Mouse (Mus musculus) limb, embryonic 15.5 days (tissue): ENCODE data around the gene Ugt1a10. TPM values are rescaled to one million over a fixed set of nuclear protein-coding genes. Genes with fewer than 3 reads are reported as not detected.

Experiments used
- ATAC-seq: fragments of 200-750 bp; cut with Nextera tagmentation; 2 replicates; pipeline ENCODE4 v1.8.0; 2017; ENCODE audit warnings: low read depth, moderate TSS enrichment; ENCODE audit not compliant: insufficient number of reproducible peaks, low FRiP score, low TSS enrichment
- H3K27ac ChIP-seq: fragments of 300-500 bp; sonication (generic); 2 replicates; pipeline ENCODE4 v1.5.1; 2015; ENCODE audit warnings: moderate library complexity, mild to moderate bottlenecking, inconsistent platforms
- H3K27me3 ChIP-seq: fragments of 300-500 bp; sonication (generic); 2 replicates; pipeline ENCODE4 v1.6.1; 2015; ENCODE audit warnings: inconsistent platforms
- H3K36me3 ChIP-seq: fragments of 300-500 bp; sonication (generic); 2 replicates; pipeline ENCODE4 v1.6.1; 2015; ENCODE audit warnings: inconsistent platforms
- H3K4me1 ChIP-seq: fragments of 300-500 bp; sonication (generic); 2 replicates; pipeline ENCODE4 v1.6.1; 2015; ENCODE audit warnings: inconsistent platforms
- H3K4me2 ChIP-seq: fragments of 300-500 bp; sonication (generic); 2 replicates; pipeline ENCODE4 v1.6.1; 2015; ENCODE audit warnings: mild to moderate bottlenecking, inconsistent platforms
- H3K4me3 ChIP-seq: fragments of 300-500 bp; sonication (generic); 2 replicates; pipeline ENCODE4 v1.5.1; 2015; ENCODE audit warnings: mild to moderate bottlenecking, inconsistent platforms
- H3K9ac ChIP-seq: fragments of 300-500 bp; sonication (generic); 2 replicates; pipeline ENCODE4 v1.6.1; 2015; ENCODE audit warnings: inconsistent platforms
- H3K9me3 ChIP-seq: fragments of 300-500 bp; sonication (generic); 2 replicates; pipeline ENCODE4 v1.6.1; 2016; ENCODE audit warnings: inconsistent platforms
- WGBS: fragments of 180-500 bp; shearing (Covaris S2); methylation state at CpG from one replicate; pipeline ENCODE4 v1.1.7; 2015; 5-methylcytosine and 5-hydroxymethylcytosine counted together
- polyA plus RNA-seq: library from polyadenylated mRNA; unstranded; fragments of >200 nt; fragmentation: Nextera tagmentation; extraction: Ambion mirVana; gene quantifications from 2 replicates; pipeline ENCODE4 v1.2.1, GENCODE M21; 2015

Ugt1a10 gene
- polyA plus RNA-seq, 1 experiment from 2014 or later: not detected

DNA sequence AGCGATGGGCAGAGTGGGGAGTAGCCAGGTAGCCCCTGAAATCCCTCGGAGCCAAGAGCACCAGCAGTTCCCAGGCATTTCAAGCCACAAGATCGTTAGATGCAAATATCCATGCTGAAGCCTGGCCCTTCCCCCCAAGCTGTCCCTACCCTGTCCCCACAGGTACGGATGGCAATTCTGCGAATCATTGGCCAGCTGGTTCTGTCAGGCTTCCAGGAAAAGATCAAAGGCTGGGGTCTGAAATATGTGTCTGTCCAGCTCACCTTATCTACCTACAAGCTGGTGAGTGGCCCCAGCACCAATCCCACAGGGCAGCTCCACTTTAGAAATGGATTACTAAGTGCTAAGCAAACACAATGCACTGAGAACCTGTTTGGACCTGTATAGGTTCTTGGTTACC, 182.1 kb downstream of the Ugt1a10 start:
- H3K27me3 ChIP-seq: no peaks in the 10 kb centered on the region
- no peak for ATAC-seq
- H3K4me3 ChIP-seq: no peak overlapping the region
- peaks cover 60% of the 10 kb centered on the region for H3K9me3 ChIP-seq
- H3K4me2 ChIP-seq: no peak overlapping the region
- H3K27ac ChIP-seq: no peak overlapping the region
- WGBS: 74% methylated on average over 5 of the region's 5 CpGs
- H3K4me1 ChIP-seq: no peaks in the 10 kb centered on the region
- H3K9ac ChIP-seq: no peak overlapping the region
- no peaks in the 10 kb centered on the region for H3K36me3 ChIP-seq

DNA sequence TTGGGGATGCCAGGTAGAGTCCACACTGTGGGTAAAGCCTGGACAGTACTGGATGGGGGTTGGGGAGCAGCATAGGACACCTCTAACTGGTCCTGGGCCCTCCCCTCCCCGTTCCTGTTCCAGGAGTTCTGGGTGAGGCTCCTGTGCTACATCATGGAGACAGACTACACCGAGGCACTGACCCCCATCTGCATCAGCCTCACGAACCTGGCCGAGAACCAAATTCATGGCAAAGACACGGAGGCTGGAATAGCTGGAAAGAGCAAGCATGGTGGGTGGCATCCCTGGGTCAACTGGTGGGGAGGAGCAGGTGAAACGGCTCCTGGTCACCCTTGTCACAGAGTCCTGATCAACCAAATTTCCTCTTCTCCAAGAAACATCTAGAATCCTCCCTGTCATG, 183.6 kb downstream of the Ugt1a10 start:
- no peak overlapping the region for H3K4me3 ChIP-seq
- H3K4me1 ChIP-seq: no peaks in the 10 kb centered on the region
- no peaks in the 10 kb centered on the region for H3K36me3 ChIP-seq
- ATAC-seq: no peak
- WGBS: 77% methylated on average over 6 of the region's 6 CpGs
- H3K27ac ChIP-seq: no peak overlapping the region
- no peak overlapping the region for H3K4me2 ChIP-seq
- peaks cover 59% of the 10 kb centered on the region for H3K9me3 ChIP-seq
- no peaks in the 10 kb centered on the region for H3K27me3 ChIP-seq
- no peak overlapping the region for H3K9ac ChIP-seq

- 73% methylated on average over 5 of the region's 5 CpGs for WGBS
Observed at GRCm38 (mm10) chr1:88240072-88240471, 184.9 kb downstream of the Ugt1a10 start.

GRCm38 (mm10) chr1:88240579-88240978, 185.4 kb downstream of the Ugt1a10 start:
- 71% methylated on average over 4 of the region's 4 CpGs for WGBS
- peaks cover 57% of the 10 kb centered on the region for H3K9me3 ChIP-seq
- no peak for ATAC-seq
- no peaks in the 10 kb centered on the region for H3K36me3 ChIP-seq
- H3K4me2 ChIP-seq: no peak overlapping the region
- H3K4me3 ChIP-seq: no peak overlapping the region
- no peak overlapping the region for H3K9ac ChIP-seq
- H3K27ac ChIP-seq: no peak overlapping the region
- H3K4me1 ChIP-seq: no peaks in the 10 kb centered on the region
- no peaks in the 10 kb centered on the region for H3K27me3 ChIP-seq

More at GRCm38 (mm10) chr1:88240072-88240471, 184.9 kb downstream of the Ugt1a10 start:
- Histone ChIP-seq H3K27me3 (no peaks in the 10 kb centered on the region), H3K9me3 (peaks cover 58% of the 10 kb centered on the region), H3K27ac (no peak overlapping the region), H3K9ac (no peak overlapping the region), H3K36me3 (no peaks in the 10 kb centered on the region), H3K4me1 (no peaks in the 10 kb centered on the region), H3K4me2 (no peak overlapping the region), H3K4me3 (no peak overlapping the region)
- ATAC-seq: no peak

GRCm38 (mm10) chr1:88243861-88244260, 188.7 kb downstream of the Ugt1a10 start:
- Histone ChIP-seq H3K4me2 (no peak overlapping the region), H3K36me3 (no peaks in the 10 kb centered on the region), H3K9me3 (peaks cover 63% of the 10 kb centered on the region), H3K9ac (no peak overlapping the region), H3K4me3 (no peak overlapping the region), H3K27me3 (no peaks in the 10 kb centered on the region), H3K27ac (no peak overlapping the region), H3K4me1 (no peaks in the 10 kb centered on the region)
- no peak for ATAC-seq
- WGBS: 64% methylated on average over 5 of the region's 5 CpGs

DNA sequence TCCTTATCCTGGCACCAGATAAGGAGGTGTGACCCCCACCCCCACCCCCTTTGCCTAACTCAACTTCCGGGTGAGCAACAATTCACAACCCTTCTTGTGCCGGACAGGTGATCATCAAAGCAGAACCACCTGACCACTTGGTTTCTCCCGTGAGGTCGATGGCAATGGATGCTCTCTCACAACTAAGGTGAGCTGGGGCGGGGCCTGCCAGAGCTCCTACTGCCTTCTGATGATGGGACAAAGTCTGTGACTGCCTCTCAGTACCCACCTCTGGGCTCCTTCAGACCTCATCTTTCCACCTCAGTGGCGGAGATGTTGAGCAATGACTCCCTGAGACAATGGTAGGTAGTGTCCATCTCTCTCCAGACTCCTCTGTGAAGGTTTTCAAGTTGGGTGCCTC, 190.7 kb downstream of the Ugt1a10 start:
- H3K4me2 ChIP-seq: no peak overlapping the region
- H3K27ac ChIP-seq: no peak overlapping the region
- H3K27me3 ChIP-seq: no peaks in the 10 kb centered on the region
- 78% methylated on average over 6 of the region's 6 CpGs for WGBS
- no peaks in the 10 kb centered on the region for H3K36me3 ChIP-seq
- no peak overlapping the region for H3K9ac ChIP-seq
- ATAC-seq: no peak
- no peaks in the 10 kb centered on the region for H3K4me1 ChIP-seq
- peaks cover 62% of the 10 kb centered on the region for H3K9me3 ChIP-seq
- no peak overlapping the region for H3K4me3 ChIP-seq

GRCm38 (mm10) chr1:88246386-88246785, 191.2 kb downstream of the Ugt1a10 start:
- Histone ChIP-seq H3K9me3 (peaks cover 64% of the 10 kb centered on the region), H3K27ac (no peak overlapping the region), H3K36me3 (no peaks in the 10 kb centered on the region), H3K4me3 (no peak overlapping the region), H3K4me1 (no peaks in the 10 kb centered on the region), H3K27me3 (no peaks in the 10 kb centered on the region), H3K9ac (no peak overlapping the region), H3K4me2 (no peak overlapping the region)
- no peak for ATAC-seq
- WGBS: 48% methylated on average over 6 of the region's 6 CpGs

GRCm38 (mm10) chr1:88247660-88248059, 192.5 kb downstream of the Ugt1a10 start:
- Histone ChIP-seq H3K27ac (no peak overlapping the region), H3K36me3 (no peaks in the 10 kb centered on the region), H3K4me2 (no peak overlapping the region), H3K4me3 (no peak overlapping the region), H3K9ac (no peak overlapping the region), H3K9me3 (peaks cover 71% of the 10 kb centered on the region), H3K4me1 (no peaks in the 10 kb centered on the region), H3K27me3 (no peaks in the 10 kb centered on the region)
- 46% methylated on average over 2 of the region's 2 CpGs for WGBS
- no peak for ATAC-seq

DNA sequence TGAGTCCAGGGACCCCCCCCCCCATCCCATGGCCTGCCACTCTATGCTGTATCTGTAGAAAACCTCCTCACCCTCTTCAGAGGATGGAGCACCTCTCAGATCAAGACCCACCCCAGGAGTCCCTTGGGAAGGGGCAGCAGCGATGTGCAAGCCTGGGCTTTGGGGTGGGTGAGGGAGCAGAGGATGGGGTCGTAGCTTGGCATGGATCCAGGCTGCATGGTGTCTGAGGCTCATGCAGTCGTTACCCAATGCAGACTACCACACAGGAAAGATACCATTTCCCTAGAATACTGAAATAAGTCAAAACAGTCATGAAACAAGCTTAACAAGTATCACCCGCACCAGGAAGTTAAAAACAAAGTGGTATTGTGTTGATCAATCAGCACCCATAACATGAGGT, 193.5 kb downstream of the Ugt1a10 start:
- 64% methylated on average over 4 of the region's 4 CpGs for WGBS
- Histone ChIP-seq H3K36me3 (no peaks in the 10 kb centered on the region), H3K27me3 (no peaks in the 10 kb centered on the region), H3K4me3 (no peak overlapping the region), H3K27ac (no peak overlapping the region), H3K4me2 (no peak overlapping the region), H3K4me1 (no peaks in the 10 kb centered on the region), H3K9ac (no peak overlapping the region), H3K9me3 (peaks cover 68% of the 10 kb centered on the region)
- 0 out of 2 replicates have a peak, but pooled peaks have one; percentile 3 for ATAC-seq

- WGBS: 77% methylated on average over 7 of the region's 7 CpGs
- Histone ChIP-seq H3K36me3 (no peaks in the 10 kb centered on the region), H3K4me3 (no peak overlapping the region), H3K27ac (no peak overlapping the region), H3K4me2 (no peak overlapping the region), H3K4me1 (no peaks in the 10 kb centered on the region), H3K9ac (no peak overlapping the region), H3K27me3 (no peaks in the 10 kb centered on the region), H3K9me3 (peaks cover 66% of the 10 kb centered on the region)
- no peak for ATAC-seq
Observed at GRCm38 (mm10) chr1:88249596-88249995, 194.4 kb downstream of the Ugt1a10 start.

- ATAC-seq: no peak
- H3K4me2 ChIP-seq: no peak overlapping the region
- no peak overlapping the region for H3K4me3 ChIP-seq
- H3K36me3 ChIP-seq: no peaks in the 10 kb centered on the region
- H3K27ac ChIP-seq: no peak overlapping the region
- WGBS: 80% methylated on average over 5 of the region's 5 CpGs
- no peak overlapping the region for H3K9ac ChIP-seq
- no peaks in the 10 kb centered on the region for H3K27me3 ChIP-seq
- no peaks in the 10 kb centered on the region for H3K4me1 ChIP-seq
- H3K9me3 ChIP-seq: peaks cover 63% of the 10 kb centered on the region
Observed at GRCm38 (mm10) chr1:88250023-88250422, 194.8 kb downstream of the Ugt1a10 start.

- no peaks in the 10 kb centered on the region for H3K27me3 ChIP-seq
- 70% methylated on average over 8 of the region's 8 CpGs for WGBS
- no peaks in the 10 kb centered on the region; the same call in 1 of the 2 replicates for H3K4me1 ChIP-seq
- H3K9ac ChIP-seq: no peak overlapping the region
- no peak overlapping the region for H3K4me3 ChIP-seq
- H3K9me3 ChIP-seq: peaks cover 44% of the 10 kb centered on the region
- H3K36me3 ChIP-seq: no peaks in the 10 kb centered on the region
- H3K27ac ChIP-seq: no peak overlapping the region
- H3K4me2 ChIP-seq: no peak overlapping the region
- no peak; the same call in 1 of the 2 replicates for ATAC-seq
Observed at GRCm38 (mm10) chr1:88253106-88253505, 197.9 kb downstream of the Ugt1a10 start.

DNA sequence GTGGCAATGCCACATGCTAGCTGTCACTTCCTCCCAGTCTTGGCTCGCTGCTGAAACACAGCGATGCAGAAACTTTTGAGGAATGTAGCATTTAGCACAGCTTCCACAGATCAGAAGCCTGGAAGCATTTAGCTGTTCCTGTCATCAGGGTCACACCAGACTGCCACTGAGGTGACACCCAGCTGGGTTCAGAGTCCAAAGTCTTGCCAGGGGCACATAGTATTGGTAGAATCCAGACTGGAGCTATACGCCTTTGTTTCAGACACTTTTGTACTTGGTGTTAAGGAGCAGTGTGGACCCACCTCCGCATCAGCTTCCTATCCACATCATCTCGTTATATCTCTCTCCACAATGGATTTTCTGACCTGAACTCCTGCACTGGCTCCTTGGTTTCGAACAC, 198.4 kb downstream of the Ugt1a10 start:
- no peak overlapping the region for H3K9ac ChIP-seq
- 71% methylated on average over 6 of the region's 6 CpGs for WGBS
- no peak for ATAC-seq
- H3K27ac ChIP-seq: no peak overlapping the region
- H3K4me3 ChIP-seq: no peak overlapping the region
- no peak overlapping the region for H3K4me2 ChIP-seq
- no peaks in the 10 kb centered on the region; the same call in 1 of the 2 replicates for H3K4me1 ChIP-seq
- peaks cover 44% of the 10 kb centered on the region for H3K9me3 ChIP-seq
- H3K27me3 ChIP-seq: no peaks in the 10 kb centered on the region
- no peaks in the 10 kb centered on the region for H3K36me3 ChIP-seq
